Mouse (Mus musculus): ENCODE results near the gene Ccdc12.
A peak's percentile ranks its signal among the peaks of the same experiment; 100 is the strongest.

The Ccdc12 gene

DNA sequence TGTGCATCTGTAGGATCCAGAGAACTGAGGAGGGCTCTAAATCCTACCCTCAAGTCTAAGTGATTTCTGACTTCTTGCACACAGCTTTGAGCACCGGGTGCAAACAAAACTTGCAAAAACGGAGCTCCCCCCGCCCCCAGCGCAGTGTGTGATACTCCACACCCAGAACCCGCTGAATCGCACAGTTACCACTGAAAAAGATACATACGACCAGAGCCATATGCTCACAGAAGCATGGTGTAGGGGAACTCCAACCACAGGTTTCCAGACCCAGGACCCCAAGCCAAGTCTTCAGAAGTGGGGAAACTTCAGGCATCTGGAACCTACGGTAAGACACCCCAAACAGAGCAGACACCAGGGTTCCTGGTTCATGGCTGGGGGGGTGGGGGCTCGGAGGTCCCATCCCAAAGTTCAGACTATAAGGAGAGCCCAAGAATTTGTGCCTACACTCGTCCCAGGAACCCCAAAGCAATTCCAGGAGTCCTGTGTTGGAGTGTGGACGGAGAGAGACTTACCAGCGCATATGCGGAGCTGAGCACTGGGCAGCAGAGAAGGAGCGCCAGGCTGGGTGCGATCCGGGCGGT lies 85.5 kb downstream of the Ccdc12 start, which contains the start of gene Myl3:
Gene Myl3, plus strand, starts transcription at position 151 of the 584 bp plus-strand sequence.
- DNase-seq (ENCODE audit: low read depth, low spot score), result no peak

GRCm38 (mm10) chr9:110742295-110742950 lies 86.1 kb downstream of the Ccdc12 start:
- DNase-seq (ENCODE audit: low read depth, low spot score), result peak; percentile 17

GRCm38 (mm10) chr9:110742951-110743455 lies 86.7 kb downstream of the Ccdc12 start:
- peak; percentile 19 for DNase-seq (ENCODE audit: low read depth, low spot score)

- no peak for DNase-seq (ENCODE audit: low read depth, low spot score)
Observed at GRCm38 (mm10) chr9:110743456-110744323, 87.4 kb downstream of the Ccdc12 start.

- DNase-seq (ENCODE audit: low read depth, low spot score), result no peak
Observed at GRCm38 (mm10) chr9:110745752-110746151, 89.4 kb downstream of the Ccdc12 start.

GRCm38 (mm10) chr9:110746238-110746637 lies 89.9 kb downstream of the Ccdc12 start:
- no peak for DNase-seq (ENCODE audit: low read depth, low spot score)

DNA sequence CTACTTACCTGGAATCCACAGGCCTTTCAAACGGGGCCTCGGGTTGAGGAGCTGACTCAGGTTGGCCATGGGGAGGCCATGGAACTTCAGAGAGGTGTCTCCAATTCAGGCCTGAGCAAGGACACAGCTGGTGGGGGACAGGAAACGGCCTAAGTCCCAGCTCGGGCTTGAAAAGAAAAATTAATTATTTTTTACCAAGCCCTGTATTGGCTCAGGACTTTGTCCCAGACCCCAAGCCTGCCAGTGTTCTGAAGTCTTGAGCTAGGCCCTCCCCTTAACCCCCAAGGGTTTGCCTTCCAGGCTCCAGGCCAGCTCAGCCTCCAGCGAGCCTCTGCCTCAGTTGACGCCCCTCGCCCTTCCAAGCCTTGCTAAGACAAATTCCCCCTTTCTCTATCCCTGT lies 90.7 kb downstream of the Ccdc12 start, which contains the start of gene Pth1r:
Gene Pth1r, minus strand, starts transcription at position 185 of the 400 bp plus-strand sequence.
- DNase-seq (ENCODE audit: low read depth, low spot score), result no peak

DNA sequence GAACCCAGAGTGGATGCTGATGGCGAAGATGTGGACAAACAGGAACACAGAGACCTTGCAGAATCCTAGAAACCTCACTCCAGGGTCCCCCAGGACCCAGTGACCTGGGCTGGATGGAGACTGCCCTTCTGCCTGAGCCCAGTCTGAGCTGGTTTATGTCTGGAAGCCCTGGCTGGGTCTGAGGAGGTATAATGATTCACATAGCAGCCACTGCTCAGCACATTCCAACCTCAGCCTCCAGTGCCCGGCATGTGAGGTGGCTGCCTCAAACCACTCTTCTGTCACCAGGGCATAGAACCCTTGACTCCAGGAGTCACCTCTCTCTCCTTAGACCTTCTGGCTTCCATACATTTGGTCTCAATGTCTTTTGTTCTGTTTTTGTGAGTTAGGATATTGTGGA lies 92.1 kb downstream of the Ccdc12 start:
- no peak for DNase-seq (ENCODE audit: low read depth, low spot score)

- DNase-seq (ENCODE audit: low read depth, low spot score), result no peak
Observed at GRCm38 (mm10) chr9:110750404-110751187, 94.3 kb downstream of the Ccdc12 start.

DNA sequence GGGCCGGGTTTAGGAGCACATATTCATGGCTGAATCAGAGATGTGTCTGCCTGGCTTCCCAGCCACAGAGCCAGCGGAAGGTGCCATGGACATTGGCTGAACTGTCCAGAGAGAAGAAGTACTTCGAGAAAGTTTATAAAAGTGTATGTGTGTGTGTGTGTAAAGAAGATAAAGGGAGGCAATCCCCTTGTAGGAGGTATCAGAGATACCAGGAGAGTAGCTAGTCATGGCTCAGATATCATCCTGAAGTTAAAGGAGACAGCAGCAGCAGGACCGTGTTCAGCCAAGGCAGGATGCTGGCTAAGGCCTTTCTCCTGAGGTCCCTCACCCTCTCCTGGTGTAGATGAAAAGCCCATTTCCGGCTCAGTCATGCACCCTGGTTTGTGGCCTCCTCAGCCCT lies 95.1 kb downstream of the Ccdc12 start:
- no peak for DNase-seq (ENCODE audit: low read depth, low spot score)

DNA sequence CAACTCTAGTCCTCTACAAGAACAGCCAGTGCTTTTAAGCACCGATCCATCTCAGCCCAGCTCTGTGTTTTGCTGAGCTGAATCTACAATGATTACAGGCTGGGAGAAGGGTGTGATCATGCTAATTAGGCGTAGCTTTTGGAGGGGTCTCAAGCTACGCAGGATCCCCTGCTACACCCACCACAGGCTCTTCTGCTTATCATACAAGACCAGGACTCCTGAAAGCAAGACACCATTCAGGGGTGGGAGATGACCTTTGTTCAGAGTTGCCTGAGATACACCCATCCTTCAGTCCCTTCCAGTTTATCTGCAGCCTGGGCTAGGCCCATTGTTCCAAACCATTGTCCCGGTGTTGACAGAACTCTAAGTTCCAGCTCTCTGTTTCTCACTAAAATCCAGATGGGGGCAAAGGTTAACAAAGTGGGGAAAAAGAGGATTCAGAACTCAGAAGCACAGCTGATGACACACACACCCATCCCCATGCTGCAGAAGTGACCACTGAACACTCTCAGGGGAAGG lies 96.7 kb downstream of the Ccdc12 start:
- DNase-seq (ENCODE audit: low read depth, low spot score), result no peak

- no peak for DNase-seq (ENCODE audit: low read depth, low spot score)
Observed at GRCm38 (mm10) chr9:110753773-110754172, 97.5 kb downstream of the Ccdc12 start.

DNA sequence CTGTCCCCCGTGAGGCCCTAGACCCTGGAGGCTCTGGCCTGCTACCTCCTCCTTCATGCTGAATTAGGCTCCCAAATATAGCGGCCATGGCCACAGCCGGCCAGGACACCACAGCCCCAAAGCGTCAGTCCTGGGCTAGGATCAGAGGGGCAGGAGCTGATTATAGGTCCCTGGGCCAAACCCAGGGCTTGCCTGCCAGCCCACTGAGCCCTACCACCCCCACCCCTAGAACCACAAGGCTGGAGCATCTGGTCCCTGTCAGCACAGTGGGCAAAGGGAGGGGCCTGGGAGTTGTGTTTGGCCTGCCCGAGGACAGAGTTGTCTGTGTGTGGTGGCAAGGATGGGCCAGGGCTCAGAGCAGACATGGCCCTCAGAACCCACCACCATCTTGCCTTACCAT lies 101.5 kb downstream of the Ccdc12 start:
- DNase-seq (ENCODE audit: low read depth, low spot score), result no peak

DNA sequence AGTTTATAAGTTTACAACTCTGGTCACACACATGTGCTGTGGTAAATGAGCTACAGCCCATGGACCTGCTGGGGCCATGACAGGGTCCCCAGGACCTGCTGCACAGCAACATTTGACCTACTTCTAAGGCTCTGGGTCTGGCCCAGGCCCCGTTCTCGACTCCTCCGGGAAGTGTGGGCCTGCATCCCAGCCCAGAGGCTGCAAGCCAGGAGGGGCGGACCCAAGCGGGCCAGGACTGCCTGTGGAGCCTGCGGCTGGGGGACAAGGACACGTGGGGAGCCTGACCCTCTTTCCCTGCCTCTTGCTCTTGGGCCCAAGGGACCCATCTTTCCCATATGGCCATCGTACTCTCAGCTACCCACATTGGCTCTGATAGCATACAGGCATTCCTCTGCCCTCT lies 102.3 kb downstream of the Ccdc12 start:
- DNase-seq (ENCODE audit: low read depth, low spot score), result no peak

GRCm38 (mm10) chr9:110759265-110759664 lies 103.0 kb downstream of the Ccdc12 start:
- no peak for DNase-seq (ENCODE audit: low read depth, low spot score)

- DNase-seq (ENCODE audit: low read depth, low spot score), result no peak
Observed at GRCm38 (mm10) chr9:110760886-110761285, 104.6 kb downstream of the Ccdc12 start.

Data from CD4-positive helper T cell, adult 2 months (primary cell).